Mouse (Mus musculus) stomach, postnatal 0 days (tissue): Measurements from ENCODE around the gene Fancg. TPM values are rescaled to one million over a fixed set of nuclear protein-coding genes. Genes with fewer than 3 reads are reported as not detected.
A peak's percentile ranks its signal among the peaks of the same experiment; 100 is the strongest.

Experiments
- ATAC-seq: fragments of 200-750 bp; cut with Nextera tagmentation; 2 replicates; pipeline ENCODE4 v1.8.0; 2017; ENCODE audit not compliant: low FRiP score, low TSS enrichment
- DNase-seq: peaks from one replicate; pipeline ENCODE4 v3.0.0-alpha.2; 2016; ENCODE audit warnings: low spot score
- H3K27ac ChIP-seq: fragments of 300-500 bp; sonication (generic); replicated peaks from 2 replicates; pipeline ENCODE4 v1.5.1; 2014; ENCODE audit warnings: mild to moderate bottlenecking, control low read depth
- H3K27me3 ChIP-seq: fragments of 300-500 bp; sonication (generic); 2 replicates; pipeline ENCODE4 v1.6.1; 2014; ENCODE audit warnings: low read length; ENCODE audit not compliant: control insufficient read depth, insufficient read depth
- H3K36me3 ChIP-seq: fragments of 300-500 bp; sonication (generic); 2 replicates; pipeline ENCODE4 v1.6.1; 2014; ENCODE audit warnings: low read length, mixed read lengths; ENCODE audit not compliant: control insufficient read depth, insufficient read depth
- H3K4me1 ChIP-seq: fragments of 300-500 bp; sonication (generic); replicated peaks from 2 replicates; pipeline ENCODE4 v1.6.1; 2014; ENCODE audit warnings: antibody characterized with exemption; ENCODE audit not compliant: control insufficient read depth, insufficient read depth
- H3K4me2 ChIP-seq: fragments of 300-500 bp; sonication (generic); replicated peaks from 2 replicates; pipeline ENCODE4 v1.6.1; 2014; ENCODE audit warnings: low read depth, mild to moderate bottlenecking, control low read depth, moderate library complexity
- H3K4me3 ChIP-seq: fragments of 300-500 bp; sonication (generic); 2 replicates; pipeline ENCODE4 v1.5.1; 2014; ENCODE audit warnings: low read depth, low read length, control low read depth
- H3K9ac ChIP-seq: fragments of 300-500 bp; sonication (generic); 2 replicates; pipeline ENCODE4 v1.6.1; 2014; ENCODE audit warnings: mild to moderate bottlenecking, low read length, control low read depth, mixed read lengths
- H3K9me3 ChIP-seq: fragments of 300-500 bp; sonication (generic); 2 replicates; pipeline ENCODE4 v1.6.1; 2016; ENCODE audit warnings: low read length; ENCODE audit not compliant: control insufficient read depth
- CTCF ChIP-seq: IDR thresholded peaks from 2 replicates; pipeline ENCODE4 v1.5.1; 2016; ENCODE audit warnings: antibody characterized with exemption, low read depth, mild to moderate bottlenecking, moderate library complexity
- EP300 ChIP-seq: optimal IDR thresholded peaks from 2 replicates; pipeline ENCODE3; 2016; ENCODE audit warnings: antibody characterized with exemption
- WGBS: fragments of 180-500 bp; shearing (Covaris S2); extraction: QIAGEN DNeasy Blood & Tissue Kit; methylation state at CpG from one replicate; pipeline ENCODE4 v1.1.7; 2014; 5-methylcytosine and 5-hydroxymethylcytosine counted together
- polyA plus RNA-seq: library from polyadenylated mRNA; unstranded; fragments of >200 nt; fragmentation: Nextera tagmentation; extraction: Ambion mirVana; gene quantifications from 2 replicates; pipeline ENCODE4 v1.2.1, GENCODE M21; 2015

Fancg gene
- polyA plus RNA-seq, 1 experiment from 2014 or later, result 7.7 TPM

DNA sequence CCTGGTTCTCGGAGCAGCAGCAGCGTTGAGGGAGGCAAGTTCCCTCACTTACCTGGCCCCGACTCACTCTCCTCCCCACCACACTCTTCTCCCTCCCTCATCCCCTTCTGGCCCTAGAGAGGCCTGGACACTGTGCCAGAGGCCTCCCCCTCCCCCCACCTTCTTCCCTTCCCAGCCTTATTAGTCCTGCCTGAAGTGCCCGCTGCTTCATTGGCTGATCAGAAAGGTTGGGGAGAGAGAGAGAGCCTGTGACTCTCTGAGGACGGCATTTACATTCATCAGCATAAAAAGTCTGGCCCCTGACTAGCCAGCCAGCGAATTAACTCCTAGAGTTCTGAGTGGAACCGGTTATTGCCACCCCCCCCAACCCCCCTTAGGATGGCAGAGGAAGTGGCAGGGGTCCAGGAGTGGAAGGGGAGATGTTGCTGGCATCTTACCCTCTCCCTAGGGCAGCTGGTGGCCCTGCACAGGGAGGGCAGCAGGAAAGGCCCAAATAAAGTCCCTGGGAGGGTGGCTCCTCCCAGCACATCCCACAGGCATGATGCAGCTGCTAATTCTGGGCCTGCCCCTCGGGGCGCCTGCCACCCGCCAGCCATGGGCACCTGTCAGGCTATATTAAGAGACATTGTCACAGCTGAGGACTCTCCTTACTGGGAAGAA lies 56.7 kb downstream of the Fancg start:
- Histone ChIP-seq H3K4me2 (no peak overlapping the region), H3K36me3 (peaks cover 2% of the 10 kb centered on the region; the same call in 1 of the 2 replicates), H3K9ac (no peak overlapping the region), H3K4me3 (no peak overlapping the region), H3K27me3 (no peaks in the 10 kb centered on the region), H3K27ac (peak overlapping the region; percentile 81), H3K9me3 (no peaks in the 10 kb centered on the region), H3K4me1 (no peaks in the 10 kb centered on the region)
- WGBS, result 25% methylated on average over 10 of the region's 10 CpGs
- TF ChIP-seq EP300 (no peak), CTCF (no peak; the same call in 1 of the 2 replicates)
- DNase-seq (peak; percentile 34), ATAC-seq (no peak; the same call in 1 of the 2 replicates)

DNA sequence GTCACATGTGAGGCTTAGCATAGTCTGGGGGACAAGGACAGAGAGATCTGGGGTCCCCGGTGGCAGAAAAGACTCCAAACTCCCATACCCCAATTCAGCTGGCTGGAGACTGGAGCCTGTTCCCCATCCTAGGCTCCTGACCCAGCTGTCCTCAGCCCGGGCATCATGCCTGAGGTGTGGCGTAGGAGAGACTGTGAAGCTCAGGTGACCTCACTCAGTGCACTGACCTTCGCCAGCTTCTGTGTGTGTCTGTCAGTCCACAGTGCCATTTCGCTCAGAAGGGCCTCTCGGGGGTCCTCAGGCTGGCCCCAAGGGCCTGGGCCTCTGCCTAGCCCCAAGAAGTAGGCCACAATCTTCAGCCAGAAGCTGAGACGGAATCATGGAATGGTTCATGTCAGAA lies 57.7 kb downstream of the Fancg start:
- ATAC-seq (no peak), DNase-seq (no peak)
- Histone ChIP-seq H3K9ac (no peak overlapping the region), H3K9me3 (no peaks in the 10 kb centered on the region), H3K36me3 (no peaks in the 10 kb centered on the region), H3K4me2 (no peak overlapping the region), H3K27me3 (no peaks in the 10 kb centered on the region), H3K4me1 (no peaks in the 10 kb centered on the region), H3K27ac (peak overlapping the region; percentile 81), H3K4me3 (no peak overlapping the region)
- TF ChIP-seq CTCF (no peak), EP300 (no peak)
- 84% methylated on average over 7 of the region's 7 CpGs for WGBS

Other genes starting within 250 kb of the Fancg start
- gene Ccl21a, start 236.5 kb downstream of the Fancg start, polyA plus RNA-seq, result 30.2 and 31.7 TPM in 2 replicates
- not detected in 2 replicates for gene Fam205a1, start 156.6 kb downstream of the Fancg start, polyA plus RNA-seq
- gene Gm12394, start 153.7 kb downstream of the Fancg start, polyA plus RNA-seq, result 0.07 and 0.12 TPM in 2 replicates
- 0.11 TPM in 2 replicates for gene Fam205c, start 136.3 kb downstream of the Fancg start, polyA plus RNA-seq
- 6.1 and 6.5 TPM in 2 replicates for gene Phf24, start 93.8 kb downstream of the Fancg start, polyA plus RNA-seq
- 9.0 and 9.4 TPM in 2 replicates for gene Dnajb5, start 60.7 kb downstream of the Fancg start, polyA plus RNA-seq
- 0.41 and 0.46 TPM in 2 replicates for gene 1700022I11Rik, start 40.9 kb downstream of the Fancg start, polyA plus RNA-seq
- gene Vcp, start 10.0 kb downstream of the Fancg start, polyA plus RNA-seq, result 280 and 282 TPM in 2 replicates
- gene Pigo, start 15.3 kb upstream of the Fancg start, polyA plus RNA-seq, result 10.3 and 11.0 TPM in 2 replicates
- gene Stoml2, start 21.2 kb upstream of the Fancg start, polyA plus RNA-seq, result 151 and 157 TPM in 2 replicates
- 9.0 and 10.0 TPM in 2 replicates for gene Fam214b, start 35.7 kb upstream of the Fancg start, polyA plus RNA-seq
- 3.2 and 4.5 TPM in 2 replicates for gene Unc13b, start 48.4 kb upstream of the Fancg start, polyA plus RNA-seq